Mouse (Mus musculus) erythroblast, embryonic 14.5 days (primary cell): ENCODE measurements around the gene Fkbp2. TPM values are rescaled to one million over a fixed set of nuclear protein-coding genes. Genes with fewer than 3 reads are reported as not detected.

ENCODE experiments used
- H3K27me3 ChIP-seq: 2 replicates; pipeline ENCODE4 v1.6.1; 2012; ENCODE audit warnings: inconsistent platforms; ENCODE audit not compliant: control insufficient read depth
- H3K36me3 ChIP-seq: 2 replicates; pipeline ENCODE4 v1.6.1; 2012; ENCODE audit warnings: mild to moderate bottlenecking, inconsistent platforms; ENCODE audit not compliant: control insufficient read depth
- H3K4me1 ChIP-seq: 2 replicates; pipeline ENCODE4 v1.6.1; 2012; ENCODE audit warnings: inconsistent platforms; ENCODE audit not compliant: control insufficient read depth
- H3K4me3 ChIP-seq: replicated peaks from 2 replicates; pipeline ENCODE3; 2012; ENCODE audit warnings: moderate library complexity, mild to moderate bottlenecking, inconsistent platforms
- H3K9me3 ChIP-seq: 2 replicates; pipeline ENCODE4 v1.6.1; 2012; ENCODE audit warnings: low read length, inconsistent platforms, mixed read lengths; ENCODE audit not compliant: control insufficient read depth
- GATA1 ChIP-seq: IDR thresholded peaks from 2 replicates; pipeline ENCODE4 v1.6.1; 2012; ENCODE audit warnings: low read length, inconsistent platforms, mixed read lengths
- TAL1 ChIP-seq: IDR thresholded peaks from 3 replicates; pipeline ENCODE4 v1.6.1; 2012; ENCODE audit warnings: low read length, inconsistent platforms, mixed read lengths
- polyA plus RNA-seq: library from polyadenylated mRNA; stranded (reverse); fragments of >175 nt; gene quantifications from 2 replicates; pipeline ENCODE4 v1.2.3, GENCODE M21; 2012

Fkbp2 gene
- polyA plus RNA-seq, 1 experiment = 29.1 TPM

- H3K9me3 ChIP-seq = no peaks in the 10 kb centered on the region
- TF ChIP-seq TAL1 = no peak
- TF ChIP-seq GATA1 = no peak
- peaks cover 55% of the 10 kb centered on the region for H3K4me1 ChIP-seq
Measured at GRCm38 (mm10) chr19:6985300-6985699, 5.0 kb upstream of the Fkbp2 start.

GRCm38 (mm10) chr19:6983621-6984020, 3.3 kb upstream of the Fkbp2 start:
- no peaks in the 10 kb centered on the region for H3K27me3 ChIP-seq
- TF ChIP-seq GATA1 (no peak), TAL1 (no peak)
- peaks cover 35% of the 10 kb centered on the region for H3K36me3 ChIP-seq
- H3K9me3 ChIP-seq = no peaks in the 10 kb centered on the region
- no peak overlapping the region for H3K4me3 ChIP-seq
- H3K4me1 ChIP-seq = peaks cover 64% of the 10 kb centered on the region

More at GRCm38 (mm10) chr19:6985300-6985699, 5.0 kb upstream of the Fkbp2 start:
- no peaks in the 10 kb centered on the region for H3K27me3 ChIP-seq
- no peak overlapping the region for H3K4me3 ChIP-seq
- peaks cover 38% of the 10 kb centered on the region for H3K36me3 ChIP-seq

GRCm38 (mm10) chr19:6981465-6981864, 1.2 kb upstream of the Fkbp2 start:
- Histone ChIP-seq H3K9me3 (no peaks in the 10 kb centered on the region), H3K4me3 (peak overlapping the region; percentile 89), H3K36me3 (peaks cover 55% of the 10 kb centered on the region), H3K4me1 (peaks cover 65% of the 10 kb centered on the region), H3K27me3 (no peaks in the 10 kb centered on the region)
- no peak for TF ChIP-seq TAL1
- TF ChIP-seq GATA1 = no peak

- H3K36me3 ChIP-seq = peaks cover 46% of the 10 kb centered on the region
Measured at GRCm38 (mm10) chr19:6979486-6980380, 568 bp downstream of the Fkbp2 start.

GRCm38 (mm10) chr19:6979001-6979479, 1.3 kb downstream of the Fkbp2 start:
- H3K27me3 ChIP-seq = no peaks in the 10 kb centered on the region
- TF ChIP-seq GATA1 = no peak
- TF ChIP-seq TAL1 = no peak
- peak overlapping the region; percentile 89 for H3K4me3 ChIP-seq
- peaks cover 41% of the 10 kb centered on the region for H3K36me3 ChIP-seq
- peaks cover 70% of the 10 kb centered on the region for H3K4me1 ChIP-seq
- H3K9me3 ChIP-seq = no peaks in the 10 kb centered on the region

More at GRCm38 (mm10) chr19:6979486-6980380, 568 bp downstream of the Fkbp2 start:
- Histone ChIP-seq H3K4me1 (peaks cover 64% of the 10 kb centered on the region), H3K27me3 (no peaks in the 10 kb centered on the region), H3K9me3 (no peaks in the 10 kb centered on the region), H3K4me3 (peak overlapping the region; percentile 89)
- TF ChIP-seq GATA1 (no peak), TAL1 (no peak)

GRCm38 (mm10) chr19:6978639-6978974, 1.7 kb downstream of the Fkbp2 start:
- H3K27me3 ChIP-seq = no peaks in the 10 kb centered on the region
- TF ChIP-seq GATA1 (no peak), TAL1 (no peak)
- peaks cover 37% of the 10 kb centered on the region for H3K36me3 ChIP-seq
- peak overlapping the region; percentile 89 for H3K4me3 ChIP-seq
- peaks cover 74% of the 10 kb centered on the region for H3K4me1 ChIP-seq
- H3K9me3 ChIP-seq = no peaks in the 10 kb centered on the region

GRCm38 (mm10) chr19:6977759-6978638, 2.3 kb downstream of the Fkbp2 start:
- Histone ChIP-seq H3K4me3 (peak overlapping the region; percentile 89), H3K4me1 (peaks cover 77% of the 10 kb centered on the region), H3K9me3 (no peaks in the 10 kb centered on the region), H3K36me3 (peaks cover 33% of the 10 kb centered on the region), H3K27me3 (no peaks in the 10 kb centered on the region)
- TF ChIP-seq TAL1 = no peak
- no peak for TF ChIP-seq GATA1

GRCm38 (mm10) chr19:6975537-6976521, 4.5 kb downstream of the Fkbp2 start, which contains the start of gene Plcb3:
Plcb3 (minus strand) TSS chr19:6976470.
- H3K4me1 ChIP-seq = peaks cover 82% of the 10 kb centered on the region
- peak within 1 kb of the TSS; percentile 82 for H3K4me3 ChIP-seq
- no peaks in the 10 kb centered on the region for H3K27me3 ChIP-seq
- peaks cover 26% of the 10 kb centered on the region for H3K36me3 ChIP-seq
- TF ChIP-seq GATA1 (no peak), TAL1 (no peak)
- H3K9me3 ChIP-seq = no peaks in the 10 kb centered on the region
